Mouse (Mus musculus): Measurements from ENCODE around the gene Ern2.

GRCm38 (mm10) chr7:122138190-122138589, 47.8 kb downstream of the Ern2 start:
- TF ChIP-seq CTCF (conservative IDR thresholded peaks at IDR 0.05 in 1 of 2, IDR thresholded peaks at IDR 0.05 in 1 of 2; ENCODE audit: low read depth in 2 of 2, low read length in 2 of 2): no peak
- TF ChIP-seq POLR2A (IDR thresholded peaks at IDR 0.05; ENCODE audit: low read depth, low read length): no peak
- TF ChIP-seq USF1 (IDR thresholded peaks at IDR 0.05; ENCODE audit: low read depth, low read length): no peak
- TF ChIP-seq JUN (IDR thresholded peaks at IDR 0.05; ENCODE audit: insufficient read depth, low read depth, low read length): no peak
- no peak for TF ChIP-seq MAX (IDR thresholded peaks at IDR 0.05; ENCODE audit: low read length)
- TF ChIP-seq GABPA (IDR thresholded peaks at IDR 0.05; ENCODE audit: insufficient replicate concordance, low read depth, low read length): no peak
- no peak for TF ChIP-seq NRF1 (IDR thresholded peaks at IDR 0.05; ENCODE audit: low read depth, low read length)

Measured in CH12.LX (cell line).